Mouse (Mus musculus) common myeloid progenitor, adult 5-6 weeks (primary cell): ENCODE data around the gene Asprv1. TPM values are rescaled to one million over a fixed set of nuclear protein-coding genes. Genes with fewer than 3 reads are reported as not detected.
A peak's percentile ranks its signal among the peaks of the same experiment; 100 is the strongest.

Experiments
- ATAC-seq: replicated peaks from 2 replicates; pipeline ENCODE4 v1.8.0; 2016; ENCODE audit warnings: low read depth, mild to moderate bottlenecking, moderate TSS enrichment, inconsistent platforms; ENCODE audit not compliant: poor library complexity, severe bottlenecking
- total RNA-seq: library from RNA; stranded (forward); fragments of 200-1000, 187-1606 nt; gene quantifications from 2 replicates; pipeline ENCODE4 v1.2.3, GENCODE M21; 2017

Gene Asprv1
- total RNA-seq, 1 experiment from 2014 or later: 0.55 TPM

DNA sequence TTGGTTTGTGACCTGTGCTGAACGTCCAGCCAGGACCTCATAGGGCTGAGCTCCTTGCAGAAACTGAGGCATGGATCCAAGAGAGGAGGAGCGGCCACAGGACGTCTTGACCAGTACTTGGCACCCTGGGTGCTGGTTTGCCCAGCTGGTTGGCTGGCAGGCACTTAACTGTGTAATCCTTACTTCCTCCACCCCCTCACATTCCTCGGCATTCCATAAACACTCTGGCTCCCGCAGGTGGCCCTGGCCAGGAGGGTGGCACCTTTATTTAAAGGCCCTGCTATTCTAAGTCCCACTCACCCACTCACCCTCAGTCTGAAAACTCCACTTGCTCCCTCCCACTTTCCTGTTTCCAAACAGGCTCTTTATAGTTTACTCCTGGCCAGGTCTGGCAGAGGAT, 17.2 kb upstream of the Asprv1 start:
- ATAC-seq: no peak

DNA sequence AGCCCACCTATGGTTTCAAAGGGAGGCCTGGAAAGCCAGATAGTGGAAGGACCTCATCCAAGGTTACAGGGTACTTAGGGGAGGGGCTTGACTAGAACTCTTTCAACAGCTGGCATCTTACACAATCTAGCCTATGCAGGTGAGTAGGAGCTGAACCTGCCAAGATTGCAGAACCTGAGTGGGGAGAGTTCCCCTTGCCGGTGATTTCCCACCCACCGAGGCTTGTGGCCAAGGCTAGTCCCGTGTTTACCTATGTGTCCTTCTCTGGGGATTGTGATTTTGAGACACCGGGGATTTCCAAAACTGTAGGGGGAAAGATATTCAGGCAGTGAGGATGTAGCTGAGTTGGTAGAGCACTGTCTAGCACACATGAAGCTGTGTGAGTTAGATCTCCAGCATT, 12.7 kb upstream of the Asprv1 start:
- no peak for ATAC-seq

DNA sequence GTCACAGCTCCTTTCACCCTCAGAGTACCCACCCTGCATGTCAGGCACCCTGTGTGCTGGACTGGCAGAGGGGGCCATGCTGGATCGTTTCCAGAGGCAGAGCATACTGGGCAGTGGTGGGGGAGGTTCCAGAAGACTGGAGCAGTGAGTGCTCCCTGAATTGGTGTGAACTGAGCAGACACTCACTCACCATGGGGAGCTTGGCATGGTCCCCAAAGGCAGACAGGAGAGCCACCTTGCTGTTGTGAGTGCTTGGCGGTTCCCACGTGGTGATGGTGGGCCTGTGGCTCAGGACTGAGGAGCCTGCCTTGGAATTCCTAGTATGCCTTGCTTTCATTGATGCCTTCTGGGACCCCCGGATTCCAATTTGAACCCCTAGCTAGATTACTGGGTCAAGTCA, 4.8 kb upstream of the Asprv1 start:
- ATAC-seq: no peak

DNA sequence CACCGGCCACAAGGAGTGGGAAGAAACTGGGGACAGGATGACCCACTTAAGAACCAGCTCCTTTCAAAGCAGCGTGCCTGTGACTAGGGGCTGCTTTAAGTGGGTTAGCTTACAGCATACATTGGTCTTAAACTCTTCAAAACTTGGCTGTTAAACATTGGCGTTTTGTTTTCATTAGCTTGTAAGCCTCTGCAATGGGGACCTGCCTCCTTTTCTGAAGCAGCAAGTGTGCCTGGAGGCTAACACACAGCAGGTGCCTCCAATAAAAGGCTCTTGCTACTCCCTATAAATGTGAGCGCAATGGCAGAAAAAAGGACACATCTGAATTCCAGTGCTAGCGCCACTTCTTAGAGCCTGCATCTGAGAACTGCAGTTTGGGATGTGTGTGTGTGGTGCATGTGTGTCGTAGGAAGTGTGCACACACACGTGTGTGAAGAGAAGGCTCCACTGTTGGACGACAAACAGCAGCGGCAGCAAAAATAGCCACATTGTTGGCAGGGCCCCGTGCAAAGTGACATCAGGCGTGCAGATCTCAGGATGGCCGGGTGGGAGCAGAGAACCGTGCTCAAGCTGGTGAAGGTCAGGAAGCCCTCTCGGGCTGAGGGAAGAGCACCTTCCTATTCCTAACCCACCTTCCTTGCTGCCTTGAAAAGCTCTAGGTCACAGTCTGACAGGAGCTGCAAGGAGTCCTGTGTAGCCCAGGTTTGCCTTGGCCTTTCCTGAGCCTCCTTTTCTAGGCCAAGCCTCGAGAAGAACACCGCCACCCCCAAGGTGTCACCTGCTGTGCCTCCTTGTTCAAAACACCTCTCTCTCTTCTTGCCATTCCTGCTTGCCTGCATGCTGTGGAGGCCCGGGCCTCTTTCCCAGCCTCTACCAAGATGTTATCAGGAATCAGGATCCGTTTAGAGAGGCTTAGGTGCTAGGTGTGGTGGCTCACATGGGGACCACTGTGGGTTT, 3.6 kb upstream of the Asprv1 start:
- ATAC-seq: no peak

DNA sequence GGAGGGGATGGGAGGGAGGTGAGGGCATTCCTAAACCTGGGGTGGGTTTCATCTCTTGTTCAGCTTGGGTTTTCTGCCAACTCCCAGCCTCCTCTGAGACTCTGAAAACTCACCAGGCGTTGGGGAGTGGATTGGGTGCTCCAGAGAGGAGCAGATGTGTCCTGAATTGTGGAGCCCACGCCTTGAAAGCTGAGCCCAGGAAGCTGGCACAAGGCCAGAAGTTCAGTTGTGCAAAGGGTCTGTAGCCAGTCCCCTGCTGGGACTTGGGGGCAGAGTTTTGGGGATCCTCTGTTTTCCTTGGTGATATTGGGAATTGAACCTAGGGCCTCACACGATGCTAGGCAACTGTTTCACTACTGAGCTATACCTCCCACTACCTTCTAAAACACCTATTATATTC, 2.2 kb downstream of the Asprv1 start:
- ATAC-seq: no peak

DNA sequence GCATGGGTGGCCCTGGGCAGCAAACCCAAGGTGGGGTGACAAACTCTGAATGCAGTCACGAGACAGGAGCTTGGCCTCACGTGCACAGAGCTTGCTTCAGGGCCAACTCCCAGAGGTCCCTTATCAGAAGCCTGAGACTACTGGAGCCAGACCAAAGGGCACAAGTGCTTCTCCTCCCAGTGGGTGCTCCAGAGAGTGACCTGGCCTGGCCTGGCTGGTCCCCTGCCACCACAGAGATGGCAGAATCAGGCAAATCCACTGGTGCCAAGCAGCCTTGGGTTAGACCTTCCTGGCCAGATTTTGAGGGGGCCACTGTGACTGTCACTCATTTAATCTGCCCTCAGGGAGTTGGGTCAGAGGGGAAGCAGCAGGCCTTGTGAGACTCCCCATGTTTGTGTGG, 8.5 kb downstream of the Asprv1 start:
- no peak for ATAC-seq

DNA sequence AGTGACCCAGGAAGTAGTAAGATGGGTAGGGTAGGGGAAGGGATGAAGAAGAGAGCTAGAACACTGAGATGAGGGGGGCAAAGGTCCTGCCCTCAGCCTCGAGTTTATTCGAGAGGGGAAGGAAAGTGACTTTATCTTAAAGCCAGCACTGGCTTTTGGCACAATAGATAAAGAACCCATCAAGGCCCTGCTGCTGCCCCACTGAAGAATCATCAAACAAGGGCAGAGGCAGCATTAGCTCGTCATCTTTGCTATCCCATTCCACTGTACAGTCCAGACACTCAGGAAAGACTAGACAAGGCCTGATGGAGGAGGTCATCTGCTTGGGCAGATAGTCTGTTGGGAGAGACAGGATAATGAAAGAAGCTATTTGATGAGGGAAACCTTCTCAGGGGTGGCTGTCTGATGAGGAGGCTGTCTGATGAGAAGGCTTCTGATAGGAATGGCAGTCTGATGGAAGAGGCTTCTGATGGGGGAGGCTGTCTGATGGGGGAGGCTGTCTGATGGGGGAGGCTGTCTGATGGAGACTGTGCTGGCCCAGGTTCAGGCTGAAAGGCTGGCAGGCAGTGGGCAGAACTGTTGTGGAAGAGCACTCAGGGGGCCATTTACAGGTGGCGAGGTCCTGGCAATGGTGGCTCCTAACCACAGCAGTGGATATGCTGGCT, 9.3 kb downstream of the Asprv1 start:
- ATAC-seq: peak; percentile 40; the same call in 1 of the 2 replicates

DNA sequence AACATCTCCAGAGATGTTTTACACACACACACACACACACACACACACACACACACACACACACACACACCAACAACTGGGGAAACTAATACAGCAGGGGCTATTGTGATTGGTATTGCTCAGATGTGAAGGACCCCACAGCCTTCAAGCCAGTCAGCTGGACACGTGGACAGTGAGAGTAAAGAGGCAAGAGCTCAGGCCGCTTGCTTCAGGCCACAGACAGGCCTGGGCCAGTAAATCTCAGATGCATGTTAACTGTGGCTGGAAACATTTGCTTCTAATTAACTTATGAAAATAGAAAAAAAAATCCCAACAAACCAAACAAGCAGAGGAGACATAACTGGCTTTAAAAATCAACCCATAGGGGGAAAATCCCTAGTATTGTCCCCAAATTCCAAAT, 9.9 kb downstream of the Asprv1 start:
- no peak for ATAC-seq

DNA sequence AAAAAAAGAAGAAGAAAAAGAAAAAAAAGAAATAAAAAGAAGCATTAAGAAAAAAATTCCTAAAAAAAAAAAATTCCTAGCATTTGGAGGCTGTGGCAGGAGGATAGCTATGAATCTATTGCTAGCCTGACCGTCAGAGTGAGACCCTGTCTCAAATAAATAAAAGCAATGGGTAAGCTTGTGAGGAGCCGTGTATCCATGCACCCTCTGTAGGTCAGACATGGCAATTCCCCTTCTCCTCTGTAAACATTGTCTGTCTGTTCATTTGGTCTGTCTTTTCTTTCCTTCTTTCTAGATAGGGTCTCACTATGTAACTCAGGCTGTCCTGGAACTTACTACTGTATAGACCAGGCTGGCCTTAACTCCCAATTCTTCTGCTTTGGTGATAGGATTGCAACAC, 10.5 kb downstream of the Asprv1 start:
- no peak for ATAC-seq

DNA sequence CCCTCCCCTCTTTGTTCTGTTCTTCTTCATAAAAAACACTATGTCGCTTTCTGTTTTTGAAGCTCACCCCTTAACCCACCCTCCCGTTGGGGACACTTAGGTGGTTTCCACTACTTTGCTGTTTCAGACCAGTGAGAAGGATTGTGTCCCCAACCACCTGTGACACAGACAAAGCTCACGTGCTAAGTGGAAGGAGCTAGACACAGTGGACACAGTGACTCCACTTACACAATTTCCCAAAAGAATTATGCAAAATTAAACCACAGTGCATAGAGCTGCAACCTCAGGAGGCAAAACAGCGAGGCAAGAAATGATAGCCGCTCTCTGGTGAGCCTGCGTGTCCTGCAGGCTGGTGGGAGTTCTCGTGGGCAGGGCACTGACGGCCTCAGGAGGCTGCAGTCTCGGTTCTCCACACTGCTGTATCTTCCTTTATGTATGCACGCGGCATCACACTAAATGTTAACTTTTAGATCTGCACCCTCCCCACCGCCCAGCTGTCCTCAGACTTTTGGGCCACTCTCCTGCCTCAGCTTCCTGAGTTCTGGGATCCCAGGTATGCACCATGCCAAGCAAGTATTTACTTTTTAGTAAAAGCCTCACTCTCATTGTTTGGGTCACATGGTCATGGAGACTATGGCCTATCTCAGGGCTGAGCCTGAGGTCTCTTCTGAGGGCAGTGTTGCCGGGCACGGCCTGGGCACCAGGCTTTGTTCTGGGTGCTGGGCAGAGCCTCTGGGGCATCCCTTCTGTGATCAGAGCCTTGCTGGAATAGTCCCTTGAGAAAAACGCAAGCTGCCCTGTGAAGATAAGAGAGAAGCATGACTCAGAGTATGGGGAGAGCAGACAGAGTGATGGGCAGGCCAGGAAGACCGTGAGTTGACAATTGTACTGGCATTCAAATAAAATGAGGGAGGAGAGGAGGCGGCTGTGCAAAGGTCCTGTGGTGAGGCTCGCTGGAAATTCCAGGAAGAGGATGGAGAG, 11.5 kb downstream of the Asprv1 start:
- peak; percentile 82 for ATAC-seq

DNA sequence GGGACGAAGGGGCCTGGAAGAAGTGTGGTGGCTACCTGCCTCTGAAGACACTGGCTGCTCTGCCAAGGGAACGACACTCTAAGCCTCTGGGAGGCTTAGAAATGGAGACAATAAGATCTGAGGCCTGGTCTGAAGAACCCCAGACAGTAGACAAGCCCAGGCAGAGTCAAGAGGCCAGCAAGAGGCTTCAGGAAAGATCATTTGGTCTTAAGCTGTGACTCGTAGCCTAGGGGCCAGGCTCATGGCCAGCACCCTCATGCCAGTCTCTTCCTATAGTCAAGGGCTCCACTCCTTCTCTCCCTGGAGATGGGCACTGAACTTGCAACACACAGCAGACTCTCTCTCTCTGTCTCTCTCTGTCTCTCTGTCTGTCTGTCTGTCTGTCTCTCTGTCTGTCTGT, 12.2 kb downstream of the Asprv1 start:
- no peak for ATAC-seq

DNA sequence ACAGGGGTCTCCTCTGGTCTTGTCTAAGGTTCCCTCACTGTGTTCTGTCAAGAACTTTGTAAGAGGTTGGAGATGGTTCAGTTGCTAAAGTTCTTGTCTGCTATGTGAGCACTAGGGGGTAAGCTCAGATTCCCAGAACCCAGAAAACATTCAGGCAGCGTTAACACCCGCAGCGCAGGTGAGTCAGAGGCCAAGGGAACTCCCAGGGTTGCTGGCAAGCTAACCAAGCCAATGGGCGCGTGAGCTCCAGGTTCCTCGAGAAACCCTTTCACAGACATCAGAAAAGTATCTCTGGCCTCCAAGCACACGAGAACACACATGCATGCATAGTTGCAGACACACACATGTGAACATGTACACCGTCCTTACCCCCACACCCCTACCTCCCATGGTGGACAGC, 12.8 kb downstream of the Asprv1 start:
- no peak for ATAC-seq

DNA sequence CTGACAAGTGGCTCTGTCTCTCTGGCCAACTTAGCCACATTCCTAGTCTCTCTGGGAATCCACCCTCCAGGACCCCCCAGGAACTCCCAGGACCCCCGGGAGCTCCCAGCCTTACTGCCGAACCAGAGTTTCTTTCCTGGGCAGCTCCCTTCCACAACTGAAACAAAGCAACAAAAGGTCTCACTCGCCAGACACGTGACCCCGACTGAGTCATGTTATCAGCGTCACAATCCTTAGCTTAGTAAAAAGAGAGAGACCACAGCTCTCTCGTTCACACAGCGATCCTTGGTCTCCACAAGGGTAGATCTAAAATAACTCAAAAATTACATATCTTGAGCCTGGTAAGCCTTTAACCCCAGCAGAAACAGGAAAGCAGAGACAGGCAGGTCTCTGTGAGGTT, 13.8 kb downstream of the Asprv1 start:
- no peak for ATAC-seq

DNA sequence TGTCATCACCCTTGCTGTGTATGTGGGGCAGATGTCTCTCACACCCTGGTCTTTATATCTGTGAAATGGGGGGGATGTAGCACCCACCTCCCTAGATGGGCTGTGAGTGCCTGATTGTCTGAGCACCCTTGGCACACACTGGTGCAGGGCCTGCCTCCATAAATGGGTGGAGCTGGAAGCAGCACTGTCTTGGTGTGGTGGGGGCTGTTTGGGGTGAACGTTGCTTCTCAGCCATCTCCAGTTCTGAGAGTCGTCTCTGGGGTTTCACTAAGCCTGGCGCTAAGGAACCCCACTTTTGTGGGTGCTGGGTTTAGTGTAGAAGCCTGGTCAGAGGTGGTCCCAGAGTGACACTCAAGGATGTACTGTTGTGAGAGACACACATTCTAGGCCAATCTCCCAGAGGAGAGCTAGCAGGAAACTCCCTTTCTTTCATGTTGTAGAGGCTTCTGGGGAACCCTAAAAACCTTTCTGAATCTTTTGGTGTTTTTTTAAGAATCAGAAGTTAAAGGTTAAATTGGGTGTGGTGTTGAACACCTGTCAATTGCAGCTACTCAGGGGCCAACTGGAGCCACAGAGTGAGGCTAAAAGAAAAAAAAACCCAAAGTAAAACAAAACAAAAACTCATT, 16.9 kb downstream of the Asprv1 start:
- no peak for ATAC-seq

DNA sequence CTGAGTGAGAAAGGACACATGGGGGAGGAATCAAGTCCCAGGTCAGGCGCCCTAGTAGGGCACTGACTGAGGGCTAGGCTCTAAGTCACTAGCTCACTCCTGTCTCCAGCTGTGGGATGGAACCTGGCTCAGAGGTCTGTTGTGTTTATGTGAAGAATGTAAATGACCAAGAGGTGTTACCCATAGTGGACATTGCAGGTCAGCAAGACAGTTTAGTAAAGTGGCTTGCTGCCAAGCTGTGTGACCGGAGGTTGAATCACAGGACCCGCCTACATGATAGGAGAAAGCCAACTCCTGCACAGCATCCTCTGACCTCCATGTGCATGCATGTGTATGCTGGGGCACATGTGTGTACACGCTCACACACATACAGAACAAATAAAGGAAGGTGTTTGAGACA, 17.6 kb downstream of the Asprv1 start:
- ATAC-seq: no peak

DNA sequence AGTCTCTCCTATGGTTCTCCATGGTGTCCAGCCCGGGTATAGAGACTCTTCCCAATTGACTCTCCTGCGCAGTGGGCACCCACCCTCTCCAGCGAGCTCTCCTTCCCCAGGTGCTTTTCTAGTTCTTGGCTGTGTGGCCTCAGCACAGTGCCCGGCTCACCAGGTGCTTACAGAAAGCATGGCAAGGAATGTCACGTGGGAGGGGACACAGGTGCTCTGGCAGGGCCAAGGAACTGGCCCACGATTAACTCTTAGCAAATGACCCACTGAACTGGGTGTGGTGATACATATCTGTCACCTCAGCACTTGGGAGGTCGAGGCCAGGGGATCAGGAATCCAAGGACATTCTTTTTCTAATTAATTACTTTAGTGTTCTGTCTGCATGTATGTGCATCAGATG, 18.2 kb downstream of the Asprv1 start:
- ATAC-seq: no peak

DNA sequence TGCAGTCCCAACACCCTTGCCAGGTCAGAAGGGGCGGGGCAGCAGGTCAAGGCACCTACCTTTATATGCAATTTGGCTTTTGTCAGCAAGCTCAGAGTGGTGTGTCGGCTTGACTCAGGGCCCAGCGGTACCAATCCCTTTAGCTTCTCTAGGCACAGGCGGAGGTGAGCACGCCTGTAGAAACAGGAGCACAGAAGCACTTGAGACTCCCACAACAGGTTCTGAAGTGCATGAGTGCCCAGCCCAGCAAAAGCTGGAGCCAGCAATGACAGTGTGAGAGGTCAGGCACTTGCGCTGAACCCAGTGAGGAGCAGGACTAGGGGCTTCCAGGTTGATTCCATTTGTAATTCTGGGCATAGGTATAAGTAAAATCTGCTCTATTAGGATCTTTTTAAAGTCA, 25.1 kb downstream of the Asprv1 start:
- no peak for ATAC-seq

DNA sequence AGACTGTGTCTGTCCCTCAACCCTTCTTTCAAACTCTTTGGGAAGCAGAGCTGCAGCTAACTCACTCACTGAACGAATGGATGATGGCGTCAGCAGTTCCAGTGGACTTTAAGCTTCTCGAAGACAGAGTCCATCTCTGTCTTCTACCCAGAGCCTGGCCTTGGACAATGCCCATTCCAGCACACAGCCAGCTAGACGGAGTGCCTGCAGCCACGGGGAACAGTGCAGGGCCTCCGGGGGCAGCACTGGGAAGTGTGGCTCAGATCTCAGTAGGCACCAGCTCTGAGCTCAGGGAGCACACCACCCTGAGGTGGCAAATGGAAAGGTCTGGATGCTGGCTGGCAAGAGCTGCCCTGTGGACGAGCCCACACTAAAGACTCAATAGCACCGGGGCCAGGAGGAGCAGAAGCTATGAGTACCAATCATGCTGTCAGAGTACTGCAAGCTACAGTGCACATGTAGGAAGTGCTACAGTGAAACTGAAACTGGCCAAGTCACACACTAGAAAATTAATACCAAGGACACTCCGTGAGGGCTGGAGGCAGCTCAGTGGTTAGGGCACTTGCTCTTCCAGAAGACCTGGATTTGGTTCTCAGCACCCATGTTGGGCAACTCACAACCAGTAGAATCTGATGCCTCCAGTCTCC, 26.4 kb downstream of the Asprv1 start:
- peak; percentile 47 for ATAC-seq

DNA sequence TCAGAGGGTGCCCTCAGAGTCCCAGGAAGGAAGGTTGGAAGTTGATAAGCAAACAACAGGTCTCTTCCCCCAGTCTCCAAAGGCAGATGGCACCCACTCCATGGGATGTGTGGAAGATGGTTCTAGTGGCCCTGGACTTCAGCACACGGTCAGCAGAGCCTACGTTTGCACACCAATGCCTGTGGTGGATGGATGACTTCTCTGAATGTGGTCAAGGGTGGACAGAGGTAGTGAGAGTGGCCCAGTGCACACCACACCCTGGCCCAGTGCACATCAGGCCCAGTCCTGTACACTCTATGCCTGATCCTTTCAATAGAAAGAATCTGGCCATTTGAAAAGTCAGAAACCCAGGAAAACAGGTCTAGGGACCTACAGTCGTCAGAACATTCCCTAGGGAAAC, 30.5 kb downstream of the Asprv1 start:
- no peak for ATAC-seq
